Mouse (Mus musculus) naive thymus-derived CD4-positive, alpha-beta T cell, adult 2 months (primary cell): Measurements from ENCODE around the gene Rce1.

ENCODE experiments used
- DNase-seq: peaks from one replicate; pipeline ENCODE4 v3.0.0-alpha.2; 2011; ENCODE audit warnings: low read depth

Gene Rce1

DNA sequence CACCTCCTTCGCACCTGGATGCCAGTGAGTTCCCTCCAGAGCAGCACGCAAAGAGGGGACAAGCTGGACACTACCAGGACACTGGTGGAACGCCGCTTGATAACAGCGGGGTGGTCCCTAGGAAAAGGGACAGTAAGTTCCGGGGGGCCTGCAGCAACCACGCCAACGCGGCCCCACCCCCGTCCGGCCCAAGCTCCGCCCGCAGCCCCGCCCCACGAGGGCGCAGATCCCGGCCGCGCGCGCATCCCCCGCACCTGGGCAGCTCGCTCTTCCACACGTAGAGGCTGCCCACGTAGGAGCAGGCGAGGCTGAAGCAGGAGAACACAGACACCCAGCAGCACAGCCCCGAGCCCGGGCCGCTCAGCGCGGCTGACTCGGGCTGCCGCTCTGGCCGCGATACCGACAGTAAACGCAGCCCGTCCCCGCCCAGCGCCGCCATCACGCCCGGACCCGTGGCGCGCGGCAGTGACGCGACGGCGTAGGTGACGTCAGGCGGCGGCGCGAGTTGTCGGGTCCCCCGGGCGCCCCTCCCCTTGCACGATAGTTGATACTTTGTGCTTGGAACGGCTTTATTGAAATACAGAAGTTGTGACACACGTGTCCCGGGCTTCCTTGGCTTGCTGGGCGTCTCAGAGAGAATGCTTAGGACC is at the start of gene Rce1:
TSS of gene Rce1 (minus strand) at position 463 of the 650 bp plus-strand sequence.
- DNase-seq = peak; percentile 93

DNA sequence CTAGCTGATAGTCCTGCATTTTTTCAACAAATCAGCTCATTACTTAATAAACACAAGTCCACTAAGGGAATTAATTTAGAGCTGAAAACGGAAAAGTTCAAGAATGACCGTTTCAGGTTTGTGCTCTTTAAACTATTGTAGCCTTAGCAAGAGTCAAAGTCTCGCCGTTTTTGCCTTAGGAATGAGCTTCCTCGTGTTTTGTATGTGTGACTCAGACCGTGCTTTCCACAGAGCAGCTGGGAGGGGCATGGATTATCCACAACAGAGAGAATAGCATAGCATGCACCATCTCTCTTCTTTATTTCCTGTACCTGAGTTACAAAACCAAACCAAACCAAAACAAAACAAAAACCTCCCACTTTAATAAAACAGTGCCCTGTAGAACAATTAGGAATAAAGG is 47.0 kb upstream of the Rce1 start:
- no peak for DNase-seq

DNA sequence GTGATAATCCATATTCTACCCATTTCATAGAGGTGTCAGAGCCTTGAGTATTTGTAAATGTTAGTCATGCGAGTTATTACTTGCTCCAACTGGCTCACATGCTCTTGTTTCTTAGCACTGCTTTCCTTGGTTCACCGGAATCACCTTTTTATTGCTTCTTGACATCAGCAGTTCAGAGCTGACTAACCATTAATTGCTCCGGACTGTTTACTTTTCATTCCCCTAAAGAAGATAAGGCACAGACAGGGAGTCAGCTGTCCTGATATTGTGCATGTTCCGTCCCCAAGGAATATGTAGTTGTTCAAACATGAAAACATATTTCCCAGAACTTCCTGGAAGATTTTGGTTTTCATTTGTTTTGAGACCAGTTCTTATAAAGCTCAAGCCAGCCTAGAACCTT is 45.3 kb upstream of the Rce1 start:
- no peak for DNase-seq

DNA sequence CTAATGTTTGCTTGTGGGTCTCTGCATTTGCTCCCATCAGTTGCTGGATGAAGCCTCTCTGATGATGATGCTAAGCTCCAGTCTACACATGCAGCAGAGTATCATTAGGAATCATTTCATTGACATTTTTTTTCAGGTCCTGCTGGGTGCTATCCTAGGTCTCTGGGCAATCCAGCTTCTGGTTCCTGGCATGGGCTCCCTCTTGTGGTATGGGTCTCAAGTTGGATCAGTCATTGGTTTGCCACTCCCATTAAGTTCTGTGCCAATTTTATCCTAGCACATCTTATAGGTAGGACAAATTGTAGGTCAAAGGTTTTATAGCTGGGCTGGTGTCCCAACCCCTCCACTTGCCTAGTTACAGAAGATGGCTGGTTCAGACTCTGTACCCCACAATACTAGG is 41.4 kb upstream of the Rce1 start:
- DNase-seq = no peak

DNA sequence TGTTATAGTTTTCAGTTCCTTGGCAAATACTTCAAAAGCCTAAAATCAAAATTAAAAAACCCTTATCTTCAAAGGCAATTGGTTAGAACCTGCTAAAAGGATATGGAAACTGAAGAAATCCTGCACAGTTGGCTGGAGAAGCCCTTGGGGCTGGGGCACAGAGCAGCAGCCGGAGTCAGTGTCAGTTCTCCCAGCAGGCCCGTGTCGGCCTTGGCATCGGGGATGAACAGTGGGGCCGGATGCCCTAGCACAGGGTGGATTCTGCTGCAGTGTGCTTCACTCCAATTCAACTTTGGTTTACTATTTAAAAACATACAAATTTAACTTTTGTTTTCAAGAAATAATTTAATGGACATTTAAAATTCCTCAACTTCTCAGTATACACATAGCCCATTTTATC is 32.7 kb upstream of the Rce1 start:
- DNase-seq = no peak

DNA sequence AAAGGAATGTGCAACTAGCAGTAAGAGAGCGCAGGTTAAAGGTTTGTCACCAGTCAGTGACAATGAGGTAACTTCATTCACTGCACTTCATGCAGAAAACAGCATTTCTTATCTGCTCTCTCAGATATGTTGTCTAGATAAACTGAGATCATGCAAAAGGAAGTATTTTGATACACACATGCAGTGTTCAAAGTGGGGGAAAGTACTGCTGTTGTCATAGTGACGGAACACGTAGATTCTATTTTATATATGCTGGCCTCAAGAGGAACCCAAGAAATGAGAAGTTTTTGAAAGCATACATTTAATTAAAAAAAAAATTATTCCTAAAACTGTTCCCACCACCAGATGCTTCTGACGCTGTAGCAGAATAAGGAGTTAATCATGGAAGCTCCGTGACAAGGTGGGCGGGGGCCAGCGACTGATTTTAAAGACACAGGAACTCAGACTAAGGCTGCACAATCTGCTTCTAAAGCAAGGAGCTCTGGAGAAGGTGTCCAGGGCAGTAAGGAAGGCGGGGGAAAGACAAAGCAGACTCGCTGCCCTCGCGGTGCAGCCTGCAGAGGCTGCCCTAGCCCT is 21.6 kb upstream of the Rce1 start:
- no peak for DNase-seq

DNA sequence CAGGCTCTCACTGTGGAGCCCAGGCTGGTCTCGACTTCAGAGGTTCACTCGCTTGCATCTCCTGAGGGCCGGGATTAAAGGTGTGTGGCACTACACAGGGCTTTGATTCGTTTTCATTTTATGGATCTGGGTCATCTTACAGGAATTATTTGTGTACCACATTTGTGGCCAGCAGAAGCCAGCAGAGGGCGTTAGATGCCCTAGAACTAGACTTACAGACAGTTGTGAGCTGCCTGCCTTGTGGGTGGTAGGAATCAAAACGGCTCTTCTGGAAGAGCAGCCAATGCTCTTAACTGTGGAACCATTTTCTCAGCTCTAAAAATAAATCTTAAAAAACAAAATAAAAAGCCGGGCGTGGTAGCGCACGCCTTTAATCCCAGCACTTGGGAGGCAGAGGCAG is 18.8 kb upstream of the Rce1 start:
- no peak for DNase-seq

DNA sequence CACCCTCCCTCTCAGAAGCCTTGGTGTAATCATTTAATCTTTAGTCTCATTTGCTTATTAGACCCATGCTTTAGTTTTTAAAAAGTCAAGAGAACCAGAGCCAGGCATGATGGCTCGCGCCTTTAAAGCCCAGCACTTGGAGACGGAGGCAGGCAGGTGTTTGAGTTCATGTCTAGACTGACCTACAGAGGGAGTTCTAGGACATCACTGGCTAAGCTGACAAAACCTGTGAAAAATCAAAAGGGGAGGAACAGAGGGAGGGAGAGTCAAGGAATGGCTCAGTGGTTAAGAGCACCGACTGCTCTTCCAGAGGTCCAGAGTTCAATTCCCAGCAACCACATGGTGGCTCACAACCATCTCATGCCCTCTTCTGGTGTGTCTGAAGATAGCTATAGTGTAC is 10.5 kb upstream of the Rce1 start:
- no peak for DNase-seq

DNA sequence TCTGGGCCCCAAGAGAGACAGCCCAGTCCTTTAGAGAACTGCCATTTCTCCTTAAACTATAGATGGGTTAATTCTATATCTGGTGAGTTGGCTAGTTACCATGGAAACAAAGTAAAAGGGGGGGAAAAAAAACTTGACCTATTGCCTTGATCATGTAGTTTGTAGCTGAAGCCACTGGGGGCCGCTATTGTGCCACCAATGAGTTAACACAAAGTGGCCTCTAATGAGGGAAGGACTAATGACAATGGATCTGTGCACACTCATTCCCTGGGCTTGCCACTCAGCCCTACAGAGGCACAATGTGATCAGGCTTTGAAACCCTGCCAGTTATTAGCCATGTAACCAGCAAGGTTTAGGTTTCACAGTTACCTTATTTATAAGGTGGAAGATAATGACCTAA is 3.4 kb upstream of the Rce1 start:
- peak; percentile 77 for DNase-seq

DNA sequence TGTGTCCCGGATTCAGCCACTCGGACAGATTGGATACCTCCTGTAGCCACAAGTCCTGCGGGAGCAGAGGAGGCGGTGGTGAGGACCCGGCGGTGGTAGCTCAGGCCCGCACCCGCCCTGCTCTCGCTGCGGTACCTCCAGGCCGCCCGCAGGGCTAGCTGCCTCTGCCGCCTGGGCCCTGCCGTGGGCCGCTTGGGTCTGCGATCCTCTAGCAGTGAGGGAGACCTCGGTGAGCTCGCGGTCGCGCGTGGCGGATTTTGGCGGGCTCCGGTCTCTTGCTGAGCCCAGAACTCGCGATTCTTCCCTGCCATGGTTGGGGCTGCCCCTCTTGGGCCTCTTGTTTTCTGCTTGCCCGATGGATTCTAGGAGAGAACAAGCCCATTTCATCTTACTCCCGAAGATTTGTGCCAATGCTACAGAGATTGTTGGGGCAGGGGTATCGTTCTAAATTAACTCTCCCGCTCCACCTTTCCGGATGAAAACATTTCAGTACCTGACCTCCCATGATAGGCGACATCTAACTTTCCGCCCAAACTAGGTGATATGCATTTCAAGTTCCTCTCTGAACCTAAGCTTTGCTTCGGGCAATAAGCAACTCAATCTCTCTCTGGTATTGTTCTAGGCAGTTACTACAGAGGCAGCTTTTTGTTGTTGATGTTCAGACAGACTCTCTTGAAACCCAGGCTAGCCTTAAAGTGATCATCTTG is 541 bp upstream of the Rce1 start:
- DNase-seq = no peak

DNA sequence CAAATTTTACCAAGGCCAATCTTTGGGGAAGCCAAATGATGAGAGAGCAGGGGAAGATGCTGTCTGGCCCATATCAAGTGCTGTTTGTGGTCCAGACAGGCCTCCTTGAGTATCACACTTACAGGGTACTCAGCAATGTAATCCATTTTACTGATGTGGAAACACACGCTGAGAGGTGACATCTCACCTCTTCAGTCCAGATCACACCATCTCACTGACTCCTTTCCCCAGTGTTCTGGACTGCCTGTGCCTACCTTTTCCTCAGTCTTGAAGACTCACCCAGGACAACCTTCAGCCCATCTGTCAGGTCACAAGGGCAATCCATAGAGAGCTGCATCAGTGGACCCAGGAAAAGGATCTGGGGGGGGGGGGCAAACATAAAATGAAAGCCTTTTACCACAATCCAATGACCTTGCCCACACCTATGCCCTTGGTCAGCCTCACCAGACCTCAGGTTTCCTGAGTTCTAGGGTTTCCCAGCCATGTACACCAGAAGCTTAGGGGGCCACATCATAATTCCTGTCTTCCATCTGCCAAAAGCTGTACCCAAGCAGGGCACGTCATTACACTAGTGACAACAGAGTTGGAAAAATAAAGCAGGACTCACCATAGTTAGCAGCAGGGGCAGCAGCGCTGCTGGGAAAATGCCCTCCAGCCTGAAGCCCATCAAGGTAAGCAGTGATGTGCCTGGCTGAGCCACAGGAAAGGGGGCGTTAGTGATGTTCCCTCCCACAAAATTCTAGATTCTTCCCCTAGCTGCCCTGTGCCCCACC is 849 bp downstream of the Rce1 start:
- no peak for DNase-seq

DNA sequence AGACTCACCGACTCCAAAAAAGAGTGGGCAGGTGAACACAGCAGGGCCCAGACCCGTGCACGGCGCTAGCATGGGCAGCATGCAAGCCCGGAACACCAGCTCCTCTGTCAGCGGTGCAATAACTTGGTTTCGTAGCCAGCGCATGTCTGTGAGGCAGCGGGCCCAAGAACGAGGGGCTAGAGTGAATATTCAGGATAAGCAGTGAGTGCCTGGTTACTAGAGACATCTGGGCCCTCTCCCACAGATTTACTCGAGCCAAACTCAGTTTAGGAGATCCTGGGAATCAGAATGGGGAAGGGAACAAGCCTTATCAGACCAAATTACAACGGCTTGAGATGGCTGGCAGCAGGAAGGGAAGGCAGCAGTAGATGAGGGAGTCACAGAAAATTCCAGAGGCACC is 1.4 kb downstream of the Rce1 start:
- DNase-seq = no peak

DNA sequence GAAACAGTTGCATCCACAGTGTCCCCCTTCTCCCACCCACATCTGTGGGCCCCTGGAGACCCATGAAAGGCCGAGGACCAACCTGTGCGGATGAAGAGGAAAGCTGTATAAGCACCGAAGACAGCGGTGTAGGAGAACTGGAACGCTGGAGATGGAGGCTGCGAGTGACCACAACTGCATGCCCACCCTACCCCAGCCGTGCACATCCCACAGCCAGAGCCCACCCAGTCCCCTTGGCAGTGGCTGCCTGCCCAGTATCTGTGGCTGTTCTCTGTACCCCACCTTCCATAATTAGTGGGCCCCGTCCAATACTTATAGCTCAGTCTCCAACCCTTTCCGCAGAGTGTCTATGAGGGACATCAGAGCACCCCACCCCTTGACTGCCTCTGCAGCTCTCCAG is 2.0 kb downstream of the Rce1 start:
- no peak for DNase-seq

DNA sequence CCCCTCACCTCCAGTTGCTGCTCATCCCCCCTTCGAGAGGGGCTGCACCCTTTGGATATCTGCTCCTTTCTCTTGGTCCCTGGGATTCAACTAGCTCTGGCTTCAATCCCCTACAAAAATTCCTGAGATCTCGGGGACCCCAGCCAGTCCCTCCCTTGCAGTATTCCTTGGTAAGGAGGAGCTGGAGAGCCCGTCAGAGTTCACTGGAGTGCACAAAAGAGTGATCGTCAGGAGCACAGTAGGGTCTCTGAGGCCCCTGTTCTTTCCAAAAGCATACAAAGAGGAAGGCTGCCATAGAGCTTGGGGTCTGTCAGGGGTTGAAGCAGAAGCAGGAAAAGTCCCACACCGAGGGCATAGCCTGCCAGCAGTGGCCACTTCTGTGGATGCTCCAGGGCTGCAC is 2.7 kb downstream of the Rce1 start:
- no peak for DNase-seq

DNA sequence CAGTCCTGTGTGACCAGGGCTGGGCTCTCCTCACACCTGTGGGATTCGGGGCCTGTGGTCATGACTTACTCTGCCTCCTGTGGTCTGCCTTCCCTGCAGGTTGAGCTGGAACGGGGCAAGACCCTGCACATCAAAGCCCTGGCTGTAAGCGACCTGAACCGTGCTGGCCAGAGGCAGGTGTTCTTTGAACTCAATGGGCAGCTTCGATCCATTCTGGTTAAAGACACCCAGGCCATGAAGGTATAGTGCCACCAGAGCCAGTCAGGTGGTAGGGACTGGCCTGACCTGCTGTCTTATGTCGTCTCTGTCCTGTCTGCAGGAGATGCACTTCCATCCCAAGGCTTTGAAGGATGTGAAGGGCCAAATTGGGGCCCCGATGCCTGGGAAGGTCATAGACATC is 4.7 kb downstream of the Rce1 start:
- DNase-seq = no peak

DNA sequence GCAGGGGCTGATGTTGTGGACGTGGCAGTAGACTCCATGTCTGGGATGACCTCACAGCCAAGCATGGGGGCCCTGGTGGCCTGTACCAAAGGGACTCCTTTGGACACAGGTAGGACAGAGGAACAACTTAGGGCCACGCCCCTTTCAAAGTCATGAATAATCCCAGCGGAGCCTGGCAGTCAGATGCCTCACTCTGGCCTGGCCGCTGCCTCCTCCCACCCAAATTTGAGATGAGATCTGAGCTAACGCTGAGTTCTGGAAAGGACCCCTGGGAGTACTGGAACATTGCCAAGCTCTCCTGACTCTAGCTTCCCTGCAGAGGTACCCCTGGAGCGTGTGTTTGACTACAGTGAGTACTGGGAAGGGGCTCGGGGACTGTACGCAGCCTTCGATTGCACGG is 6.0 kb downstream of the Rce1 start:
- no peak for DNase-seq

DNA sequence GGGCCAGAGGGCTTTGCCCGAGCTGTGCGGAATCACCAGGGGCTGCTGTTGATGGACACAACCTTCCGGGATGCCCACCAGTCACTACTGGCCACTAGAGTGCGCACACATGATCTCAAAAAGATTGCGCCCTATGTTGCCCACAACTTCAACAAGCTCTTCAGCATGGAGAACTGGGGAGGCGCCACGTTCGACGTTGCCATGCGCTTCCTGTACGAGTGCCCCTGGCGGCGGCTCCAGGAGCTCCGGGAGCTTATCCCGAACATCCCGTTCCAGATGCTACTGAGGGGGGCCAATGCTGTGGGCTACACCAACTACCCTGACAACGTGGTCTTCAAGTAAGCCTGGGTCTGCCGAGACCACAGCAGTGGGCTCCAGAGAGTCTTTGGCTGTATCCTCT is 7.3 kb downstream of the Rce1 start:
- DNase-seq = no peak

DNA sequence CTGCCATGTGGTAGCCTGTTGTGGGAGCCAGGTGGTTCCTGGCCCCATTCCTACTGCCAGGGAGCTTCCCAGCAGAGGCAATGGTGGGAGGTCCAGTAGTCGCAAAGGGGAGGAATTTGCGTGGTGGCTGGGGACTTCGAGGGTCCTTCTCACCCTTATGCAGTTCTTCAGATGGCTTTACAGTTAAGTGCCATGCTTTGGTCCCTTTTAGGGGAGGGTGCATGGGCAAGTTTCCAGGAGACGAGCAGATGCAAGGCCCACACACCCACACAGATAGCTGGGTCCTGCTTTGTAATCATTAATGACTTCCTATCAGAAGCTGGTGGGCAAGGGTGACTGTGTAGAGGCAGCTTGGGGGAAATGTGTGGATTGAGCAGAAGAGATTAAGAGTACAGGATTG is 8.9 kb downstream of the Rce1 start:
- DNase-seq = no peak

DNA sequence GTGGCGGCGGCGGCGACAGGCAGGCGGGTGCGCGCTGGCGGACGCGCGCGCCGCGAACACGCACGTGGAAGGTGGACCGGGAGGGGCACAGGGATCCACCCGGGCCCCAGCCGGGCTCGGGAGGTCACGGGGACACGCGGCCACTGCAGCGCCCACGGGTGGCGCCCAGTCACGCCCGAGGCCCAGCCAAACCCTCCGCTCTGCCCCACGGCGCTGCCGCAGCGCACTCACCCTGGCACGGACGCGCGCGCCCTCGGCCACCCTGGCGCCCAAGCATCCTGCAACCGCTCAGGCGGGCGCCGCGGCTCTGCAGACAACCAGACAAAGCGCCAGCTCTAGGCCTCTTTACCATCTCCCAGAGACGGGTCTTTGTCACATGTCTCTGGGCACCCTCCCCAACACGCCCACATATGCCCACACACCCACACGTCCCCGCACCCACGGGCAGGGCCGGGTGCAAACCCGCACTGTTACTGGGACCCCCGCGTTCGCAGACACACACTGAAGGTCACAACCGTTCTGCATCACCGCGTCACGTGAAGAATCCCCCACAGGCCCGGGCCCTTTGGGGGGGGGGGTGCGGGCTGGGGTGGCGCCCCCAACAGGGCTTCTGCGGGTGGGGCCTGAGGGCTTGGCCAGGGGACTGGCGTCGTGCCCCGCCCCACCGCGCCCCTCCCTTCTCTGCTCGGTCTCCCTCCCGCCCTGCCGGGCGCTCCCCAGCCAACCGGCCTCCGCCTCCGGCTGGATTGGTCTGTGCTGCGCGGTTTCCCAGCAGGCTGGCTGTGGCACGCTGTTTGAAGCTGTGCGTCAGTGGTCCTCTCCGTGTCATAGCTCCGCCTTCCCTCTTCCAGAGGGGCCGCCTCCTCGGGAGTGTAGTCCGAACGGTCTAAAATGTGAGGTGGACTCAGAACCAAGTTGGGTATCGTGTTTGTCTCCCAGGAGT is 10.0 kb downstream of the Rce1 start, which contains the start of gene Lrfn4:
TSS of gene Lrfn4 (minus strand) at position 517 of the 943 bp plus-strand sequence.
- peak; percentile 45 for DNase-seq

DNA sequence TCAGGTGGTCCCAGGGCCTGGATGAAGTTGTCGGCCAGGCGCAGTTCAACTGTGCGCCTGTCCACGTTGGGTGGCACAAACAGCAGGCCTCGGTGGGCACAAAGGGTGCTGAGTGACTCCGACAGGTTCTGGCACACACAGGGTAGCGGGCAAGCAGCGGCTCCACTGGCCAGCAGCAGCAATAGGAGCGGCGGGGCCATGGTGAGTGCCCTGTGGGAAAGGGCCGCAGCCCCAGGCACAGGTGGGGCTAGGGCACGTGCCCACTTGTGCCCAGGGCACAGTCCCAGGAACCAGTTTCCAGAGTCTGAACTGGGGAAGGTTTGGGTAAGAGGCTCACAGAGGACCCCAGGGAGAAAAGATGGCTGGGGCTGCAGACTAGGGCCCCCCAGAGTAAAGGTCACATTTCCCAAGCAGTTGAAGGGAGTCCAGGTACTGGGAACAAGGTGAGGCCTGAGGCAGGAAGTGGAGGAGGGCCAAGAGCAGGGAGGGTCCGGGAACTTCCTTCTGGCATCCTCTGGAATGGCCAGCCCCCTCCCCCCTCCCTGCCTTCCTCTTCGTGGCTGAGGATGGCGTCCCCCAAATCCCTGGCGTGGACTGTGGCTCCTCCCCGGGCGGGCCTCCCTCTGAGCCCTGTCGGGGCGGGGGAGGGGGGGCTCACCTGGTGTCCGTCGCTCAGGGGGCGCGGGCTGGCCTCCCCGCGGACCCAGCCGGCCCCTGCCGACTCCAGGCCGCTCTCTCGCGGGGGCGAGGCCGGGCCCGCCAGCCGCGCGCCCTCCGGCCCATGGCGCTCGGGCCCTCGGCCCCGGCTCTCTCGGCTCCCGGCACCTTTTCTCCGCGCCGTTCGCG is 10.9 kb downstream of the Rce1 start:
- DNase-seq = no peak
